Comparison of ENCODE assay signal across 11 mouse cellular contexts in genomic region chr16:7447718-7448649, GRCm38 (mm10).
DNase-seq lines count a peak whose midpoint lies in the region; ATAC-seq lines count a peak whose summit lies in the region.
"Had no signal": no experiment of that assay in that cellular context is flagged by ENCODE, and none has a peak within 500 bp of the region (broad histone marks: within the 10 kb centered on the region; RNA-seq: fewer than 3 reads in every experiment).

No protein-coding gene starts in this region.

- no peaks in the 10 kb centered on the region for H3K27me3 ChIP-seq in heart, embryonic 10.5 days (ENCODE audit: insufficient read depth, poor library complexity, severe bottlenecking)
- H3K27me3 ChIP-seq in limb, embryonic 13.5 days, result no peaks in the 10 kb centered on the region
- no peaks in the 10 kb centered on the region for H3K27me3 ChIP-seq in limb, embryonic 10.5 days (ENCODE audit: low read depth, poor library complexity, severe bottlenecking)
- no peaks in the 10 kb centered on the region for H3K27me3 ChIP-seq in hindbrain, embryonic 14.5 days (ENCODE audit: control insufficient read depth, insufficient read depth, low read length)

- no peaks in the 10 kb centered on the region for H3K9me3 ChIP-seq in heart, embryonic 10.5 days
- no peaks in the 10 kb centered on the region; the same call in 1 of the 2 replicates for H3K9me3 ChIP-seq in limb, embryonic 13.5 days
- no peaks in the 10 kb centered on the region for H3K9me3 ChIP-seq in limb, embryonic 10.5 days (replicated peaks)
- H3K9me3 ChIP-seq in hindbrain, embryonic 14.5 days (ENCODE audit: control insufficient read depth, low read length), result no peaks in the 10 kb centered on the region
- H3K9me3 ChIP-seq: embryonic facial prominence, embryonic 10.5 days had no signal

- no peaks in the 10 kb centered on the region for H3K36me3 ChIP-seq in heart, embryonic 10.5 days
- H3K36me3 ChIP-seq in limb, embryonic 13.5 days, result no peaks in the 10 kb centered on the region
- no peaks in the 10 kb centered on the region for H3K36me3 ChIP-seq in limb, embryonic 10.5 days
- H3K36me3 ChIP-seq in hindbrain, embryonic 14.5 days (replicated peaks; ENCODE audit: control insufficient read depth, insufficient read depth), result no peaks in the 10 kb centered on the region
- H3K36me3 ChIP-seq: embryonic facial prominence, embryonic 10.5 days had no signal

- no peak overlapping the region for H3K4me2 ChIP-seq in limb, embryonic 13.5 days (replicated peaks)
- no peak overlapping the region for H3K4me2 ChIP-seq in hindbrain, embryonic 14.5 days (replicated peaks)

- no peaks in the 10 kb centered on the region for H3K4me1 ChIP-seq in heart, embryonic 10.5 days
- H3K4me1 ChIP-seq in limb, embryonic 13.5 days, result peaks cover 9% of the 10 kb centered on the region
- peaks cover 6% of the 10 kb centered on the region for H3K4me1 ChIP-seq in limb, embryonic 10.5 days
- 0 out of 2 replicates have a peak, but pooled peaks cover 4% of the 10 kb centered on the region for H3K4me1 ChIP-seq in hindbrain, embryonic 14.5 days (replicated peaks; ENCODE audit: control insufficient read depth, insufficient read depth, low read length)

- 70% methylated on average over 8 of the region's 8 CpGs for WGBS in heart, embryonic 10.5 days
- 49% methylated on average over 8 of the region's 8 CpGs for WGBS in limb, embryonic 13.5 days
- 73% methylated on average over 8 of the region's 8 CpGs for WGBS in limb, embryonic 10.5 days
- WGBS in hindbrain, embryonic 14.5 days, result 45% methylated on average over 8 of the region's 8 CpGs

- no peak for ATAC-seq in limb, embryonic 13.5 days (ENCODE audit: low FRiP score, low read depth)
- ATAC-seq in hindbrain, embryonic 14.5 days (ENCODE audit: low FRiP score), result no peak
- ATAC-seq: liver, postnatal 0 days had no signal

- intact Hi-C loops in heart, postnatal 14 days (cut with DNase I), result no loop called here
- intact Hi-C loops in gastrocnemius, postnatal 36 days (cut with DNase I), result no loop called here

- H3K27ac ChIP-seq in heart, embryonic 10.5 days, result no peak overlapping the region
- H3K27ac ChIP-seq in limb, embryonic 13.5 days, result 0 out of 2 replicates have a peak overlapping the region, but pooled peaks have one; percentile 6
- no peak overlapping the region for H3K27ac ChIP-seq in limb, embryonic 10.5 days
- peak overlapping the region; percentile 39; the same call in 1 of the 2 replicates for H3K27ac ChIP-seq in hindbrain, embryonic 14.5 days
- H3K27ac ChIP-seq: embryonic facial prominence, embryonic 10.5 days had no signal

- peak; percentile 11 to 21 for DNase-seq in heart, postnatal 14 days
- no peak for DNase-seq in heart, embryonic 10.5 days (ENCODE audit: low spot score)
- DNase-seq in limb, embryonic 10.5 days (ENCODE audit: low spot score), result no peak
- peak; percentile 3 for DNase-seq in fat pad, adult 2 months (ENCODE audit: extremely low read depth, low read depth, low spot score)
- peak; percentile 41 for DNase-seq in hindbrain, embryonic 14.5 days (ENCODE audit: low spot score)
- DNase-seq in thymus, postnatal 4 days, result no peak
- no peak for DNase-seq in gastrocnemius, postnatal 36 days
- DNase-seq: gastrocnemius, postnatal 25 days; liver, postnatal 0 days had no signal

- no peak overlapping the region for H3K9ac ChIP-seq in limb, embryonic 13.5 days
- no peak overlapping the region for H3K9ac ChIP-seq in hindbrain, embryonic 14.5 days
- H3K9ac ChIP-seq: liver, postnatal 0 days had no signal

- no peak overlapping the region for H3K4me3 ChIP-seq in heart, embryonic 10.5 days
- no peak overlapping the region for H3K4me3 ChIP-seq in limb, embryonic 13.5 days
- H3K4me3 ChIP-seq in limb, embryonic 10.5 days, result no peak overlapping the region
- no peak overlapping the region for H3K4me3 ChIP-seq in hindbrain, embryonic 14.5 days (replicated peaks; ENCODE audit: low read length)
- H3K4me3 ChIP-seq: embryonic facial prominence, embryonic 10.5 days had no signal

Comparison
In these comparisons a context has a peak if more than half of its experiments do, and no peak if none do; other contexts are left out.
1. DNase-seq: peak in heart, postnatal 14 days (2 of 2), fat pad, adult 2 months (single experiment) and hindbrain, embryonic 14.5 days (single experiment); none in heart, embryonic 10.5 days (single experiment), limb, embryonic 10.5 days (single experiment), thymus, postnatal 4 days (single experiment) and gastrocnemius, postnatal 36 days (0 of 2).
2. H3K27ac ChIP-seq: peak in limb, embryonic 13.5 days (single experiment) and hindbrain, embryonic 14.5 days (single experiment); none in heart, embryonic 10.5 days (single experiment) and limb, embryonic 10.5 days (single experiment).